Mouse (Mus musculus) midbrain, embryonic 11.5 days (tissue): ENCODE measurements around the gene Ptgr2. TPM values are rescaled to one million over a fixed set of nuclear protein-coding genes. Genes with fewer than 3 reads are reported as not detected.

Experiments used
- ATAC-seq: fragments of 200-750 bp; cut with Nextera tagmentation; 2 replicates; pipeline ENCODE4 v1.8.0; 2017; ENCODE audit warnings: moderate TSS enrichment, moderate library complexity; ENCODE audit not compliant: low FRiP score
- DNase-seq: peaks from one replicate; pipeline ENCODE4 v3.0.0; 2015; ENCODE audit warnings: low spot score; ENCODE audit errors: missing footprints
- H3K27ac ChIP-seq: fragments of 300-500 bp; sonication (generic); 2 replicates; pipeline ENCODE4 v1.5.1; 2014; ENCODE audit warnings: low read depth, low read length
- H3K27me3 ChIP-seq: fragments of 300-500 bp; sonication (generic); 2 replicates; pipeline ENCODE4 v1.6.1; 2014; ENCODE audit warnings: mild to moderate bottlenecking, low read length, moderate library complexity, mixed read lengths; ENCODE audit not compliant: control insufficient read depth, insufficient read depth
- H3K36me3 ChIP-seq: fragments of 300-500 bp; sonication (generic); 2 replicates; pipeline ENCODE4 v1.6.1; 2014; ENCODE audit warnings: mild to moderate bottlenecking, low read length, moderate library complexity, mixed read lengths; ENCODE audit not compliant: control insufficient read depth, insufficient read depth
- H3K4me1 ChIP-seq: fragments of 300-500 bp; sonication (generic); 2 replicates; pipeline ENCODE4 v1.6.1; 2014; ENCODE audit warnings: low read length; ENCODE audit not compliant: control insufficient read depth, insufficient read depth
- H3K4me2 ChIP-seq: fragments of 300-500 bp; sonication (generic); 2 replicates; pipeline ENCODE4 v1.6.1; 2014; ENCODE audit warnings: mild to moderate bottlenecking, moderate library complexity
- H3K4me3 ChIP-seq: fragments of 300-500 bp; sonication (generic); 2 replicates; pipeline ENCODE4 v1.5.1; 2014; ENCODE audit warnings: low read depth, low read length
- H3K9ac ChIP-seq: fragments of 300-500 bp; sonication (generic); 2 replicates; pipeline ENCODE4 v1.6.1; 2014; ENCODE audit warnings: low read length
- H3K9me3 ChIP-seq: fragments of 300-500 bp; sonication (generic); 2 replicates; pipeline ENCODE4 v1.6.1; 2016; ENCODE audit warnings: low read length; ENCODE audit not compliant: control insufficient read depth
- WGBS: fragments of 180-500 bp; shearing (Covaris S2); extraction: QIAGEN DNeasy Blood & Tissue Kit; methylation state at CpG from one replicate; pipeline ENCODE4 v1.1.7; 2014; 5-methylcytosine and 5-hydroxymethylcytosine counted together
- polyA plus RNA-seq: library from polyadenylated mRNA; unstranded; fragments of >200 nt; fragmentation: Nextera tagmentation; extraction: Ambion mirVana; gene quantifications from 2 replicates; pipeline ENCODE4 v1.2.1, GENCODE M21; 2014

Gene Ptgr2
- polyA plus RNA-seq, 1 experiment from 2014 or later: 18.6 TPM

- Histone ChIP-seq H3K4me2 (no peak overlapping the region), H3K36me3 (no peaks in the 10 kb centered on the region), H3K27ac (no peak overlapping the region), H3K9ac (no peak overlapping the region), H3K4me1 (no peaks in the 10 kb centered on the region), H3K27me3 (no peaks in the 10 kb centered on the region), H3K9me3 (no peaks in the 10 kb centered on the region), H3K4me3 (no peak overlapping the region)
- WGBS: 48% methylated on average over 7 of the region's 7 CpGs
- DNase-seq: no peak
- ATAC-seq: no peak
Measured at GRCm38 (mm10) chr12:84260363-84260762, 24.7 kb upstream of the Ptgr2 start.

GRCm38 (mm10) chr12:84267264-84267663 lies 17.8 kb upstream of the Ptgr2 start:
- Histone ChIP-seq H3K4me3 (no peak overlapping the region), H3K9me3 (no peaks in the 10 kb centered on the region), H3K9ac (no peak overlapping the region), H3K36me3 (no peaks in the 10 kb centered on the region), H3K27me3 (no peaks in the 10 kb centered on the region), H3K4me1 (no peaks in the 10 kb centered on the region), H3K27ac (no peak overlapping the region), H3K4me2 (no peak overlapping the region)
- DNase-seq (no peak), ATAC-seq (no peak)
- WGBS: 63% methylated on average over 2 of the region's 2 CpGs

- no peaks in the 10 kb centered on the region for H3K36me3 ChIP-seq
- H3K27me3 ChIP-seq: no peaks in the 10 kb centered on the region
- H3K27ac ChIP-seq: no peak overlapping the region
- H3K9me3 ChIP-seq: no peaks in the 10 kb centered on the region
- peaks cover 7% of the 10 kb centered on the region for H3K4me1 ChIP-seq
- WGBS: 83% methylated on average over 5 of the region's 5 CpGs
- DNase-seq (no peak), ATAC-seq (no peak)
- no peak overlapping the region for H3K9ac ChIP-seq
- H3K4me2 ChIP-seq: no peak overlapping the region
- no peak overlapping the region for H3K4me3 ChIP-seq
Measured at GRCm38 (mm10) chr12:84273366-84273765, 11.7 kb upstream of the Ptgr2 start.

- no peaks in the 10 kb centered on the region for H3K36me3 ChIP-seq
- no peaks in the 10 kb centered on the region for H3K27me3 ChIP-seq
- WGBS: 93% methylated on average over 9 of the region's 9 CpGs
- ATAC-seq: no peak
- H3K9ac ChIP-seq: no peak overlapping the region
- H3K4me2 ChIP-seq: no peak overlapping the region
- peaks cover 7% of the 10 kb centered on the region for H3K4me1 ChIP-seq
- no peak overlapping the region for H3K4me3 ChIP-seq
- no peak overlapping the region for H3K27ac ChIP-seq
- DNase-seq: no peak
- H3K9me3 ChIP-seq: no peaks in the 10 kb centered on the region
Measured at GRCm38 (mm10) chr12:84275288-84275687, 9.7 kb upstream of the Ptgr2 start.

GRCm38 (mm10) chr12:84276288-84276687 lies 8.7 kb upstream of the Ptgr2 start:
- Histone ChIP-seq H3K9me3 (no peaks in the 10 kb centered on the region), H3K9ac (no peak overlapping the region), H3K27me3 (no peaks in the 10 kb centered on the region), H3K27ac (no peak overlapping the region), H3K36me3 (no peaks in the 10 kb centered on the region), H3K4me2 (no peak overlapping the region), H3K4me1 (peaks cover 7% of the 10 kb centered on the region), H3K4me3 (no peak overlapping the region)
- no peak for DNase-seq
- WGBS: 80% methylated on average over 2 of the region's 2 CpGs
- no peak for ATAC-seq

- H3K27me3 ChIP-seq: no peaks in the 10 kb centered on the region
Measured at GRCm38 (mm10) chr12:84276799-84277198, 8.2 kb upstream of the Ptgr2 start.

DNA sequence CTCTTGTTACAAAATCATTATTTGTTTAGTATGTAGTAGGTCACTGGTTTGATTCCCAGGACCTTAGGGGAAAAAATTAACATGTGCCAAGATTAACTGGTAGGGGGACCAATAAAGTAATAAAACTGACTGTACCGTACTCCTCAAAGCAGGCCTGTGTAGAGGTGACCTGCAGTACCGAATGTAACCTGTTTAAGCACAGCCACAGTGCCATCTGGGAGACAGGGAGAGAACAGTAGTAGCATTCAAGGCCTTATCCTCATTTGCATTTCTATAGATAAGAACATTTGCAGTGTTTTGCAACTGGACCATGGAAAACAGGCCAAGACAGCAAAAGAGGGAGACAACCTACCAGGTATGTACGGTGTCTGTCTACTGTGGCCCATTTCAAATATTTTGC lies 7.2 kb upstream of the Ptgr2 start:
- DNase-seq (no peak), ATAC-seq (peak; percentile 59; the same call in 1 of the 2 replicates)

More at GRCm38 (mm10) chr12:84276799-84277198, 8.2 kb upstream of the Ptgr2 start:
- Histone ChIP-seq H3K27ac (no peak overlapping the region), H3K36me3 (no peaks in the 10 kb centered on the region), H3K4me2 (no peak overlapping the region), H3K4me3 (no peak overlapping the region), H3K9ac (no peak overlapping the region), H3K9me3 (no peaks in the 10 kb centered on the region), H3K4me1 (peaks cover 7% of the 10 kb centered on the region)
- DNase-seq: no peak
- WGBS: 82% methylated on average over 4 of the region's 4 CpGs
- no peak for ATAC-seq

GRCm38 (mm10) chr12:84278901-84279300 lies 6.1 kb upstream of the Ptgr2 start:
- 88% methylated on average over 7 of the region's 7 CpGs for WGBS
- ATAC-seq (no peak), DNase-seq (no peak)
- H3K9ac ChIP-seq: no peak overlapping the region
- no peaks in the 10 kb centered on the region for H3K27me3 ChIP-seq
- H3K4me3 ChIP-seq: no peak overlapping the region
- H3K4me1 ChIP-seq: peaks cover 7% of the 10 kb centered on the region
- no peaks in the 10 kb centered on the region for H3K36me3 ChIP-seq
- H3K9me3 ChIP-seq: no peaks in the 10 kb centered on the region
- H3K4me2 ChIP-seq: no peak overlapping the region
- H3K27ac ChIP-seq: no peak overlapping the region

More for the DNA sequence above, 7.2 kb upstream of the Ptgr2 start:
- 43% methylated on average over 3 of the region's 3 CpGs for WGBS
- Histone ChIP-seq H3K27ac (no peak overlapping the region), H3K4me1 (peaks cover 7% of the 10 kb centered on the region), H3K36me3 (no peaks in the 10 kb centered on the region), H3K4me3 (no peak overlapping the region), H3K9ac (no peak overlapping the region), H3K4me2 (no peak overlapping the region), H3K27me3 (no peaks in the 10 kb centered on the region), H3K9me3 (no peaks in the 10 kb centered on the region)

GRCm38 (mm10) chr12:84284391-84284790 lies 641 bp upstream of the Ptgr2 start:
- Histone ChIP-seq H3K4me1 (peaks cover 9% of the 10 kb centered on the region), H3K9me3 (no peaks in the 10 kb centered on the region), H3K4me3 (no peak overlapping the region), H3K4me2 (peak overlapping the region; percentile 66), H3K9ac (peak overlapping the region; percentile 74; the same call in 1 of the 2 replicates), H3K27ac (no peak overlapping the region), H3K36me3 (no peaks in the 10 kb centered on the region), H3K27me3 (no peaks in the 10 kb centered on the region)
- ATAC-seq (no peak), DNase-seq (peak; percentile 86)
- WGBS: 78% methylated on average over 14 of the region's 14 CpGs

DNA sequence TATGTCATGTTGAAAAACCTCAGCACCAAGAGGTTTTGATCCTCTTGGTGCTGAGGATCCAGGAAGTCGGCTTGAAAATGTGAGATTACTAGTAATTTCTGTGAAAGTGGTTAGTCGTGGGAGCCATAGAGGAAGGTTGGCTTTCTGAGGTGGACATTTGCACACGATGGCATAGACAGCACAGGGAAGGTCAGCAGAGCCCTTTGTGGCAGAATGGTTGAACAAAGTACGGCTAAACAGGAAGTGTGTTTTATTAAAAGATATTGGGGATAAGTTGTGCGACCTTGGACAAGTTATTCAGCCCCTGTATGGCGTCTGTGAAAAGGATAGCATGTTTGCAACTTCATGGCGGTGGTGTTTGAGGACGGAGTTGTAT lies 549 bp downstream of the Ptgr2 start:
- no peaks in the 10 kb centered on the region for H3K27me3 ChIP-seq
- ATAC-seq (no peak), DNase-seq (no peak)
- H3K36me3 ChIP-seq: no peaks in the 10 kb centered on the region
- 39% methylated on average over 8 of the region's 8 CpGs for WGBS
- H3K9ac ChIP-seq: peak overlapping the region; percentile 74
- H3K9me3 ChIP-seq: no peaks in the 10 kb centered on the region
- H3K27ac ChIP-seq: no peak overlapping the region
- H3K4me2 ChIP-seq: peak overlapping the region; percentile 66
- H3K4me1 ChIP-seq: peaks cover 9% of the 10 kb centered on the region
- H3K4me3 ChIP-seq: peak overlapping the region; percentile 47
